Mouse (Mus musculus) midbrain, embryonic 10.5 days (tissue): ENCODE data around the gene Zfp280b. TPM values are rescaled to one million over a fixed set of nuclear protein-coding genes. Genes with fewer than 3 reads are reported as not detected.
A peak's percentile ranks its signal among the peaks of the same experiment; 100 is the strongest.
"Not testable (repeated sequence)": the region's sequence is repeated elsewhere in the genome, so short reads cannot be mapped to it uniquely, and the experiment has no call there.

ENCODE experiments used
- DNase-seq: peaks from one replicate; pipeline ENCODE4 v3.0.0-alpha.2; 2017; ENCODE audit warnings: low spot score
- H3K27ac ChIP-seq: fragments of 300-500 bp; sonication (generic); replicated peaks from 2 replicates; pipeline ENCODE4 v1.5.1; 2016; ENCODE audit warnings: mild to moderate bottlenecking
- H3K27me3 ChIP-seq: fragments of 300-500 bp; sonication (generic); 2 replicates; pipeline ENCODE4 v1.6.1; 2016; ENCODE audit warnings: low read depth, mild to moderate bottlenecking; ENCODE audit not compliant: poor library complexity, severe bottlenecking
- H3K36me3 ChIP-seq: fragments of 300-500 bp; sonication (generic); 2 replicates; pipeline ENCODE4 v1.6.1; 2016; ENCODE audit warnings: mild to moderate bottlenecking, moderate library complexity
- H3K4me1 ChIP-seq: fragments of 300-500 bp; sonication (generic); 2 replicates; pipeline ENCODE4 v1.6.1; 2016
- H3K4me3 ChIP-seq: fragments of 300-500 bp; sonication (generic); 2 replicates; pipeline ENCODE4 v1.5.1; 2016; ENCODE audit warnings: mild to moderate bottlenecking, moderate library complexity
- H3K9me3 ChIP-seq: fragments of 300-500 bp; sonication (generic); replicated peaks from 2 replicates; pipeline ENCODE4 v1.6.1; 2016; ENCODE audit warnings: mild to moderate bottlenecking
- WGBS: fragments of 180-500 bp; shearing (Covaris S2); methylation state at CpG from one replicate; pipeline ENCODE4 v1.1.7; 2016; 5-methylcytosine and 5-hydroxymethylcytosine counted together
- polyA plus RNA-seq: library from polyadenylated mRNA; unstranded; fragments of >200 nt; fragmentation: Nextera tagmentation; extraction: Ambion mirVana; gene quantifications from 2 replicates; pipeline ENCODE4 v1.2.1, GENCODE M21; 2016

Zfp280b gene
- polyA plus RNA-seq: 36.8 and 39.0 TPM in 2 replicates

- no peaks in the 10 kb centered on the region for H3K27me3 ChIP-seq
- WGBS: under 1% methylated on average over 58 of the region's 58 CpGs
- no peaks in the 10 kb centered on the region; the same call in 1 of the 2 replicates for H3K9me3 ChIP-seq
- peak within 1 kb of the TSS; percentile 98 for H3K27ac ChIP-seq
- H3K4me1 ChIP-seq: peaks cover 22% of the 10 kb centered on the region
- peaks cover 39% of the 10 kb centered on the region for H3K36me3 ChIP-seq
- peak; percentile 97 for DNase-seq
- peak within 1 kb of the TSS; percentile 93 for H3K4me3 ChIP-seq
Measured at GRCm38 (mm10) chr10:76032402-76033118, at the start of gene Zfp280b. Gene Zfp280b, plus strand, starts transcription at chr10:76032650.

GRCm38 (mm10) chr10:75990430-75991042, 41.9 kb upstream of the Zfp280b start:
- H3K36me3 ChIP-seq: no peaks in the 10 kb centered on the region
- no peak overlapping the region for H3K27ac ChIP-seq
- no peaks in the 10 kb centered on the region for H3K4me1 ChIP-seq
- H3K9me3 ChIP-seq: no peaks in the 10 kb centered on the region
- no peak overlapping the region for H3K4me3 ChIP-seq
- WGBS: 80% methylated on average over 4 of the region's 4 CpGs
- DNase-seq: no peak
- H3K27me3 ChIP-seq: no peaks in the 10 kb centered on the region

- Histone ChIP-seq H3K9me3 (no peaks in the 10 kb centered on the region), H3K27ac (no peak overlapping the region), H3K36me3 (no peaks in the 10 kb centered on the region), H3K4me1 (no peaks in the 10 kb centered on the region), H3K27me3 (no peaks in the 10 kb centered on the region), H3K4me3 (no peak overlapping the region)
- WGBS: 90% methylated on average over 15 of the region's 15 CpGs
- no peak for DNase-seq
Measured at GRCm38 (mm10) chr10:75993616-75994240, 38.7 kb upstream of the Zfp280b start.

DNA sequence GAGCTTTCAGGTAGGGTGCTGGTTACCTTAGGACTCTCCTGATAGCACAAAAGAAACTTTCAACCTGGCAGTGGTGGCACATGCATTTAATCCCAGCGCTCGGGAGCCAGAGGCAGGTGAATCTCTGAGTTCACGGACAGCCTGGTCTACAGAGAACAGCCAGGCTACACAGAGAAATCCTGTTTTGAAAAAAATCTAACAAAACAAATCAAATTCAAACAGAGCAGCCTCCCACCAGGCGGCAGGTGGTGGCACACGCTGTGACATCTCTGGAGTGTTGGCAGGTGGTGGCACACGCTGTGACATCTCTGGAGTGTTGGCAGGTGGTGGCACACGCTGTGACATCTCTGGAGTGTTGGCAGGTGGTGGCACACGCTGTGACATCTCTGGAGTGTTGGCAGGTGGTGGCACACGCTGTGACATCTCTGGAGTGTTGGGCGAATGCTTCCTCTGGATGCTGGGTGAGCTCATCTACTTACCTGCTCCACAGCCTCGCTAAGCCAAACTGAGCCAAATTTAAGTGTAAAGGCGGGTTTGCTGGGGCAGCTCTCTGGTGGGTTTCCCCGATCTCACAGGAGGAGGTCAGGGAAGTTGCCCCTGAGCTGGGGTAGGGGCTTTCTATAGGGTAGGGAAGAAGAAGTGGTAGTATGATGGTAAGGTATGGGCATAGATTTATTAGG, 37.8 kb upstream of the Zfp280b start:
- H3K36me3 ChIP-seq, DNase-seq, H3K27me3 ChIP-seq, H3K27ac ChIP-seq, H3K9me3 ChIP-seq, H3K4me3 ChIP-seq, H3K4me1 ChIP-seq: not testable (repeated sequence)
- 85% methylated on average over 13 of the region's 13 CpGs for WGBS

GRCm38 (mm10) chr10:75995463-75995862, 37.0 kb upstream of the Zfp280b start:
- no peak overlapping the region for H3K4me3 ChIP-seq
- WGBS: 87% methylated on average over 11 of the region's 11 CpGs
- H3K4me1 ChIP-seq: no peaks in the 10 kb centered on the region
- no peak for DNase-seq
- H3K9me3 ChIP-seq: no peaks in the 10 kb centered on the region
- H3K27ac ChIP-seq: no peak overlapping the region
- H3K27me3 ChIP-seq: 0 out of 2 replicates have a peak, but pooled peaks cover 4% of the 10 kb centered on the region
- no peaks in the 10 kb centered on the region for H3K36me3 ChIP-seq

GRCm38 (mm10) chr10:75996315-75996714, 36.1 kb upstream of the Zfp280b start:
- WGBS: 91% methylated on average over 3 of the region's 3 CpGs
- no peak for DNase-seq

GRCm38 (mm10) chr10:76001160-76001559, 31.3 kb upstream of the Zfp280b start:
- WGBS: 30% methylated on average over 7 of the region's 7 CpGs

More at GRCm38 (mm10) chr10:75996315-75996714, 36.1 kb upstream of the Zfp280b start:
- Histone ChIP-seq H3K9me3 (no peaks in the 10 kb centered on the region), H3K27ac (no peak overlapping the region), H3K36me3 (no peaks in the 10 kb centered on the region), H3K27me3 (0 out of 2 replicates have a peak, but pooled peaks cover 7% of the 10 kb centered on the region), H3K4me1 (peaks cover 8% of the 10 kb centered on the region), H3K4me3 (no peak overlapping the region)

GRCm38 (mm10) chr10:76002101-76002521, 30.3 kb upstream of the Zfp280b start:
- Histone ChIP-seq H3K9me3 (no peaks in the 10 kb centered on the region), H3K27me3 (peaks cover 34% of the 10 kb centered on the region), H3K4me3 (no peak overlapping the region), H3K27ac (no peak overlapping the region), H3K4me1 (peaks cover 21% of the 10 kb centered on the region), H3K36me3 (no peaks in the 10 kb centered on the region)
- no peak for DNase-seq
- 35% methylated on average over 3 of the region's 3 CpGs for WGBS

More at GRCm38 (mm10) chr10:76001160-76001559, 31.3 kb upstream of the Zfp280b start:
- no peak for DNase-seq
- Histone ChIP-seq H3K36me3 (no peaks in the 10 kb centered on the region), H3K27ac (no peak overlapping the region), H3K4me1 (peaks cover 21% of the 10 kb centered on the region), H3K27me3 (peaks cover 28% of the 10 kb centered on the region; the same call in 1 of the 2 replicates), H3K4me3 (no peak overlapping the region), H3K9me3 (no peaks in the 10 kb centered on the region)

DNA sequence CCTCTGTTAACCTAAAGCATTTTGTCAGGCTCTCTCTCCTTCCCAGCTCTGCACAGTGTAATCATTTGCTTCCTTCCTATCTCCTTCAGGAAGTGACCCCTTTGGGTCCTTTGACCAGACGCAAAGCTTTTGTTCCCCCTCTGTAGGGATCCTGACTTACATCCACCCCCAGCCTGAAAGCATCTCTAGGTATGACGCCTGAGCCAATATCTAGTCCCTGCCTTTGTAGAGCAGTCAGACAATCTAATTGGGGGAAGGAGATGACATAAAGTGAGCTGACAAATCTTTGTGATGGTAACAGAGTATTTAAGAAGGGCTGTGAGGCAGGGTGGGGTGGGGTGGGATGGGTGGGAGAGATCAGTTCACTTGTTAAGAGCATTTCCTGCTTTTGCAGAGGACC, 29.8 kb upstream of the Zfp280b start:
- peaks cover 21% of the 10 kb centered on the region for H3K4me1 ChIP-seq
- peaks cover 38% of the 10 kb centered on the region for H3K27me3 ChIP-seq
- no peak overlapping the region for H3K4me3 ChIP-seq
- no peaks in the 10 kb centered on the region for H3K36me3 ChIP-seq
- no peaks in the 10 kb centered on the region for H3K9me3 ChIP-seq
- H3K27ac ChIP-seq: no peak overlapping the region
- DNase-seq: no peak
- WGBS: 36% methylated on average over 2 of the region's 2 CpGs

- Histone ChIP-seq H3K4me3 (no peak overlapping the region), H3K4me1 (peaks cover 21% of the 10 kb centered on the region), H3K27me3 (peaks cover 38% of the 10 kb centered on the region), H3K27ac (no peak overlapping the region), H3K36me3 (no peaks in the 10 kb centered on the region), H3K9me3 (no peaks in the 10 kb centered on the region)
- no peak for DNase-seq
- WGBS: 89% methylated on average over 2 of the region's 2 CpGs
Measured at GRCm38 (mm10) chr10:76003221-76003620, 29.2 kb upstream of the Zfp280b start.

- Histone ChIP-seq H3K4me1 (peaks cover 13% of the 10 kb centered on the region), H3K36me3 (no peaks in the 10 kb centered on the region), H3K9me3 (no peaks in the 10 kb centered on the region), H3K27ac (no peak overlapping the region), H3K27me3 (peaks cover 30% of the 10 kb centered on the region), H3K4me3 (no peak overlapping the region)
- 86% methylated on average over 6 of the region's 6 CpGs for WGBS
- DNase-seq: no peak
Measured at GRCm38 (mm10) chr10:76006385-76006784, 26.1 kb upstream of the Zfp280b start.

DNA sequence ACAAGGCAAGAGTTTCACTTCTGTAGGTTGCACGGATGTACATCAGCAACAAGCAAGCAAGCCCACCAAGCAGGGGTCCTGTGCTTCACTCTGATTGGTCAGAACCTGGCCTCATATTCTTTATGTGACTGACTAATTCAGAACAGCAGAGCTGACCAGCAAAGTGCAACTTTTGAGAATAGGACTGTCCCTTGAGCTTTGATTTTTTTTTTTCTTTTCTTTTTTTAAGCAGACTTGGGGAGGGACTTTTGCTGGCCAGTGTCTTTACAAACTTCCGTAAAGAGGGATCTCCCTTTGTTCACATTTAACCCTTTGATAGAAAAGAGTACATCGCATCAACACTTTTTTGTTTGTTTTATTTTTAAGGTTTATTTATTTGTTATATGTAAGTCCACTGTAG, 22.6 kb upstream of the Zfp280b start:
- no peak overlapping the region for H3K4me3 ChIP-seq
- WGBS: 83% methylated on average over 3 of the region's 3 CpGs
- H3K27me3 ChIP-seq: peaks cover 10% of the 10 kb centered on the region
- no peak for DNase-seq
- H3K36me3 ChIP-seq: no peaks in the 10 kb centered on the region
- H3K27ac ChIP-seq: no peak overlapping the region
- H3K9me3 ChIP-seq: no peaks in the 10 kb centered on the region
- H3K4me1 ChIP-seq: peaks cover 3% of the 10 kb centered on the region; the same call in 1 of the 2 replicates
